Mouse (Mus musculus): Measurements from ENCODE around the gene Osbpl2. TPM values are rescaled to one million over a fixed set of nuclear protein-coding genes. Genes with fewer than 3 reads are reported as not detected.

Gene Osbpl2
- polyA plus RNA-seq, 1 experiment from 2014 or later, result 46.4 TPM

DNA sequence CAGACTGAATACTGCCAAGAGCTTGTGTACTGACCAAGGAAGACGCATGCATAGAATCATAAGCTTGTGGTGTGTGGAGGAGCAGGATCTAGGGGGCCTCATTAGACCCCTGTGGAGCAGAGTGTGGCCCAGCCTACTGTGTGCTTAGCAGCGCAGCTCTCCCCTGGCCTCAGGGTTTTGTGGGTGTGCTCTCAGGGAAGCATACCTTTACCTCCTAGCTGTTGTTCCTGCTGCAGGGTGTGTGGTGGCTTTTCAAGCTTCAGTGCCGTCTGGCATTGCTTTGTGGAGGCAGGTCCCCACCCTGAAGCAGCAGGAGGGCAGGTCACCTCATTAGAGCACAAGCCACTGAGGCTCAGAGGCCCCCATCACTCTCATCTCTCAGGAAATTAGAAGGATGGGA lies 41.5 kb upstream of the Osbpl2 start:
- Histone ChIP-seq H3K4me2 (replicated peaks; ENCODE audit: low read depth) (no peak overlapping the region), H3K27ac (replicated peaks) (no peak overlapping the region), H3K9ac (ENCODE audit: low read length) (no peak overlapping the region), H3K27me3 (ENCODE audit: control insufficient read depth, insufficient read depth, low read length) (no peaks in the 10 kb centered on the region), H3K36me3 (ENCODE audit: control insufficient read depth, insufficient read depth, low read length) (0 out of 2 replicates have a peak, but pooled peaks cover 2% of the 10 kb centered on the region), H3K4me1 (replicated peaks; ENCODE audit: control insufficient read depth, insufficient read depth) (no peaks in the 10 kb centered on the region), H3K4me3 (ENCODE audit: low read depth, low read length) (no peak overlapping the region), H3K9me3 (ENCODE audit: control insufficient read depth, low read length) (no peaks in the 10 kb centered on the region)
- WGBS, result 73% methylated on average over 3 of the region's 3 CpGs
- TF ChIP-seq CTCF (IDR thresholded peaks at IDR 0.05; ENCODE audit: low read depth) (no peak), EP300 (optimal IDR thresholded peaks at IDR 0.05) (no peak)
- DNase-seq (ENCODE audit: low spot score) (no peak), ATAC-seq (ENCODE audit: low FRiP score, low TSS enrichment) (no peak)

DNA sequence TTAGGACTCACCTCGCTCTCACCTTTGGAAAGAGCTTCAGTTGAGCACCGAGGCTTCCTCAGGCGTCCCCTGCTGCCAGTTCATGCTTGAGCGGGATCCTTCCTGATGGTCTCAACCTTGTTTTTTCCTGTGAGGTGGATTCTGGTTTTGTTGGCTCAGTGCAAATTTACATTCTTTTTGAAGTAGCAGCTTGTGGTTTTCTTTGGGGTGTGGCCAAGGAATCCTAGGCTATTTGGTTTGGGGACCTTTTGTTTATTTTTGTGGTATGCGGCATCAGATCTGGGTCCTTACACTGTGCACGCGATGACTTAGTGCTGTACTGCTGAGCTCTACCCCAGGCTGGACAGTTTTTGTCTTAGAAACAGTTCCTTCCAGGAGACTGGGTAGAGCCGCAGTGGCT lies 38.4 kb upstream of the Osbpl2 start:
- Histone ChIP-seq H3K4me3 (ENCODE audit: low read depth, low read length) (no peak overlapping the region), H3K9ac (ENCODE audit: low read length) (no peak overlapping the region), H3K4me1 (replicated peaks; ENCODE audit: control insufficient read depth, insufficient read depth) (no peaks in the 10 kb centered on the region), H3K36me3 (ENCODE audit: control insufficient read depth, insufficient read depth, low read length) (peaks cover 6% of the 10 kb centered on the region; the same call in 1 of the 2 replicates), H3K4me2 (replicated peaks; ENCODE audit: low read depth) (no peak overlapping the region), H3K9me3 (ENCODE audit: control insufficient read depth, low read length) (no peaks in the 10 kb centered on the region), H3K27ac (replicated peaks) (no peak overlapping the region), H3K27me3 (ENCODE audit: control insufficient read depth, insufficient read depth, low read length) (no peaks in the 10 kb centered on the region)
- TF ChIP-seq EP300 (optimal IDR thresholded peaks at IDR 0.05), result no peak
- no peak for TF ChIP-seq CTCF (IDR thresholded peaks at IDR 0.05; ENCODE audit: low read depth)
- ATAC-seq (ENCODE audit: low FRiP score, low TSS enrichment), result no peak
- DNase-seq (ENCODE audit: low spot score), result no peak
- 56% methylated on average over 8 of the region's 8 CpGs for WGBS

DNA sequence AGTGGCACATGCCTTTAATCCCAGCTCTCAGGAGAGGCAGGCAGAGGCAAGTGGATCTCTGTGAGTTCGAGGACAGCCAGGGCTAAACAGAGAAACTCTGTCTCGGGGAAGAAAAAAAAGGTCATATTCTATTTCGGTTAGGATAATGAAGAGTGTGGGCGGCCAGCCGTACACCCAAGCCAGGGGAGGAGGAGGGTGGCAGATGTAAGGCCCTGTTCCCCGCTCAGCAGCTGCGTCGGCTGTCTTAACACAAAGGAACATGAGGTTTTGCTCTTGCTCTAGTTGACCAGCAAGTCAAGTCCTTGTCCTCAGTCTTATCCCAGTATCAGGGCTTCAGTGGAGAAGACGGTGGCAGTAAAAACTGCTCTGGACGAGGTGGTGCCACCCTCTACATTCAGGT lies 36.0 kb upstream of the Osbpl2 start:
- ATAC-seq (ENCODE audit: low FRiP score, low TSS enrichment), result no peak
- Histone ChIP-seq H3K4me1 (replicated peaks; ENCODE audit: control insufficient read depth, insufficient read depth) (no peaks in the 10 kb centered on the region), H3K36me3 (ENCODE audit: control insufficient read depth, insufficient read depth, low read length) (peaks cover 6% of the 10 kb centered on the region; the same call in 1 of the 2 replicates), H3K4me3 (ENCODE audit: low read depth, low read length) (no peak overlapping the region), H3K27me3 (ENCODE audit: control insufficient read depth, insufficient read depth, low read length) (no peaks in the 10 kb centered on the region), H3K9ac (ENCODE audit: low read length) (no peak overlapping the region), H3K9me3 (ENCODE audit: control insufficient read depth, low read length) (no peaks in the 10 kb centered on the region), H3K4me2 (replicated peaks; ENCODE audit: low read depth) (no peak overlapping the region), H3K27ac (replicated peaks) (no peak overlapping the region)
- 91% methylated on average over 10 of the region's 10 CpGs for WGBS
- TF ChIP-seq CTCF (IDR thresholded peaks at IDR 0.05; ENCODE audit: low read depth) (no peak), EP300 (optimal IDR thresholded peaks at IDR 0.05) (no peak)
- DNase-seq (ENCODE audit: low spot score), result no peak

DNA sequence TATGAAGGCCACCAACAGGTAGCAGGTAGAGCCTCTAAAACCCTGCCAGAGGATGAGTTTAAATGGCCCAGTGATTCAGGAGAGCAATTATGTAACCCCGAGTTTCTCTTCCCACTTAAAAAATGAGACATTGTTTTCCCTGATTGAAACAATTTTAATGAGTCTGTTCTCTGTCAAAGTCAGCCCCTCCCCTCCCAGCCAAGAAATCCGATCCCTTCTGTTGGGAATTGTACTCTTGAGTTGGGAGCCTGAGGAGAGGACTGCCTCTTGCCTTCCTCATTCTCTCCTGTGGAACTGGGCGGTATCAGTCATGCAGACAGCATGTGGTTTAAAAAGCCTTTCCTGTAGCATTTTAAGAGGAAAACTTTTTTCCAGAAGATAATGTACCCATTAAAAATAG lies 34.5 kb upstream of the Osbpl2 start:
- Histone ChIP-seq H3K27ac (replicated peaks) (no peak overlapping the region), H3K4me3 (ENCODE audit: low read depth, low read length) (no peak overlapping the region), H3K4me2 (replicated peaks; ENCODE audit: low read depth) (no peak overlapping the region), H3K9me3 (ENCODE audit: control insufficient read depth, low read length) (no peaks in the 10 kb centered on the region), H3K9ac (ENCODE audit: low read length) (no peak overlapping the region), H3K27me3 (ENCODE audit: control insufficient read depth, insufficient read depth, low read length) (no peaks in the 10 kb centered on the region), H3K4me1 (replicated peaks; ENCODE audit: control insufficient read depth, insufficient read depth) (no peaks in the 10 kb centered on the region), H3K36me3 (ENCODE audit: control insufficient read depth, insufficient read depth, low read length) (peaks cover 6% of the 10 kb centered on the region; the same call in 1 of the 2 replicates)
- DNase-seq (ENCODE audit: low spot score) (no peak), ATAC-seq (ENCODE audit: low FRiP score, low TSS enrichment) (no peak)
- 28% methylated on average over 3 of the region's 3 CpGs for WGBS
- TF ChIP-seq EP300 (optimal IDR thresholded peaks at IDR 0.05) (no peak), CTCF (IDR thresholded peaks at IDR 0.05; ENCODE audit: low read depth) (no peak)

DNA sequence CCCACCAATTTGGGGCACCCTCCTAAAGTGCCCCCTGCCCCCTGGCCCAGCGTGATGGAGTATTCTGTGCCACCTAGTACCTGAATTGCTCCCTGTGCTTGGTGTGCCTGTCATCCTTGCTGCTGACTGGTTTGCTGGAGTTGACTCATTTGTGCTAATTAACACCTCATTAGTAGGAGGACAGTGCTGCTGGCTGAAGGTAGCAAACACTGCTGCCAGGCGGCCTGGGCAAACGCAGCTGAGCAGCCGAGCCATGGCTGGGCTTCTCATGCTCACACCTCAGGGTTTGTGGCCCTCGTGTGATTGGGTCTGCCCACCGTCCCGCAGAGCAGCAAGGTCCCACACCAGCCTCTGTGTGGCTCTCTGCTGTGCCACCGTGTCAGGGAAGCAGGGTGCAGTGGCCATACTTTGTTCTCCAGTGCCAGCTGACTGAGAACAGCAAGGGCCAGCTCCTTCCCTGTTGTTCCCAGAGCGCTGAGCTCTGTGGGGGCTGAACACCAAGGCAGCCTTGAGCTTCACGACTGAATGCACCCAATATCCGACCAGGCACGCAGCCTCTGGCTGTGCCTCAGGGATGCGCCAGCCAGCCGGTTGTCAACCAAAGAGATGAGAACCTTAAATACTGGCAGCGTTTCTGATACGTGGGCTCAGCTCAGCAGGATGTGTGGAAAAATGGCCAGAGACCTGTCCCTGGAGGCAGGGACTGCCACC lies 33.0 kb upstream of the Osbpl2 start:
- H3K9me3 ChIP-seq (ENCODE audit: control insufficient read depth, low read length), result no peaks in the 10 kb centered on the region
- peaks cover 6% of the 10 kb centered on the region; the same call in 1 of the 2 replicates for H3K36me3 ChIP-seq (ENCODE audit: control insufficient read depth, insufficient read depth, low read length)
- no peak for DNase-seq (ENCODE audit: low spot score)
- no peak overlapping the region for H3K4me2 ChIP-seq (replicated peaks; ENCODE audit: low read depth)
- TF ChIP-seq CTCF (IDR thresholded peaks at IDR 0.05; ENCODE audit: low read depth), result no peak
- no peak for TF ChIP-seq EP300 (optimal IDR thresholded peaks at IDR 0.05)
- no peaks in the 10 kb centered on the region for H3K27me3 ChIP-seq (ENCODE audit: control insufficient read depth, insufficient read depth, low read length)
- WGBS, result 79% methylated on average over 16 of the region's 16 CpGs
- H3K9ac ChIP-seq (ENCODE audit: low read length), result no peak overlapping the region
- ATAC-seq (ENCODE audit: low FRiP score, low TSS enrichment), result no peak
- H3K27ac ChIP-seq (replicated peaks), result no peak overlapping the region
- H3K4me3 ChIP-seq (ENCODE audit: low read depth, low read length), result no peak overlapping the region
- no peaks in the 10 kb centered on the region for H3K4me1 ChIP-seq (replicated peaks; ENCODE audit: control insufficient read depth, insufficient read depth)

DNA sequence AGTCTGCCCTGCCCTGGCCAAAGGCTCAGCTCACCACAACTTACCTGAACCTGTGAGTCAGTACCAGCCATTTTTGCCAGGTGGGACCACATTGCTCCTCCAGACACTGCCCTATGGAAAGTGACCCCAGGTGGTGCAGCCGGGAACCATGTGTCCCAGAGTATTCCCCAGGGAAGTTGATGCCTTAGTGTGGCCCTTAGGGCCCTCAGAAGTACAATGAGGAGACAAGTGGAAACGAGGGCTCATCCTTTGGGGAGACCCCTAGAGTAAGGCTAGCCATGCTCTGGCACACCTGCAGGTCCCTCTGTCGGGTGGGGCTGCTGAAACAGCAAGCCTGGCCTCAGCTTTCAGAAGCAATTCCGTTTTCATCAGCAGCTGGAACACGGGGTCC lies 32.5 kb upstream of the Osbpl2 start:
- WGBS, result 88% methylated on average over 5 of the region's 5 CpGs
- Histone ChIP-seq H3K4me3 (ENCODE audit: low read depth, low read length) (no peak overlapping the region), H3K27me3 (ENCODE audit: control insufficient read depth, insufficient read depth, low read length) (no peaks in the 10 kb centered on the region), H3K4me2 (replicated peaks; ENCODE audit: low read depth) (no peak overlapping the region), H3K9ac (ENCODE audit: low read length) (no peak overlapping the region), H3K4me1 (replicated peaks; ENCODE audit: control insufficient read depth, insufficient read depth) (no peaks in the 10 kb centered on the region), H3K9me3 (ENCODE audit: control insufficient read depth, low read length) (no peaks in the 10 kb centered on the region), H3K36me3 (ENCODE audit: control insufficient read depth, insufficient read depth, low read length) (peaks cover 6% of the 10 kb centered on the region; the same call in 1 of the 2 replicates), H3K27ac (replicated peaks) (no peak overlapping the region)
- ATAC-seq (ENCODE audit: low FRiP score, low TSS enrichment) (no peak), DNase-seq (ENCODE audit: low spot score) (no peak)
- TF ChIP-seq EP300 (optimal IDR thresholded peaks at IDR 0.05) (no peak), CTCF (IDR thresholded peaks at IDR 0.05; ENCODE audit: low read depth) (no peak)

Measured in stomach, postnatal 0 days (tissue).